Mouse (Mus musculus) midbrain, embryonic 11.5 days (tissue): Measurements from ENCODE around the gene Brdt. TPM values are rescaled to one million over a fixed set of nuclear protein-coding genes. Genes with fewer than 3 reads are reported as not detected.
"Not testable (repeated sequence)": the region's sequence is repeated elsewhere in the genome, so short reads cannot be mapped to it uniquely, and the experiment has no call there.

Source experiments
- ATAC-seq: fragments of 200-750 bp; cut with Nextera tagmentation; 2 replicates; pipeline ENCODE4 v1.8.0; 2017; ENCODE audit warnings: moderate TSS enrichment, moderate library complexity; ENCODE audit not compliant: low FRiP score
- DNase-seq: peaks from one replicate; pipeline ENCODE4 v3.0.0; 2015; ENCODE audit warnings: low spot score; ENCODE audit errors: missing footprints
- H3K27ac ChIP-seq: fragments of 300-500 bp; sonication (generic); 2 replicates; pipeline ENCODE4 v1.5.1; 2014; ENCODE audit warnings: low read depth, low read length
- H3K27me3 ChIP-seq: fragments of 300-500 bp; sonication (generic); 2 replicates; pipeline ENCODE4 v1.6.1; 2014; ENCODE audit warnings: mild to moderate bottlenecking, low read length, moderate library complexity, mixed read lengths; ENCODE audit not compliant: control insufficient read depth, insufficient read depth
- H3K36me3 ChIP-seq: fragments of 300-500 bp; sonication (generic); 2 replicates; pipeline ENCODE4 v1.6.1; 2014; ENCODE audit warnings: mild to moderate bottlenecking, low read length, moderate library complexity, mixed read lengths; ENCODE audit not compliant: control insufficient read depth, insufficient read depth
- H3K4me1 ChIP-seq: fragments of 300-500 bp; sonication (generic); 2 replicates; pipeline ENCODE4 v1.6.1; 2014; ENCODE audit warnings: low read length; ENCODE audit not compliant: control insufficient read depth, insufficient read depth
- H3K4me2 ChIP-seq: fragments of 300-500 bp; sonication (generic); 2 replicates; pipeline ENCODE4 v1.6.1; 2014; ENCODE audit warnings: mild to moderate bottlenecking, moderate library complexity
- H3K4me3 ChIP-seq: fragments of 300-500 bp; sonication (generic); 2 replicates; pipeline ENCODE4 v1.5.1; 2014; ENCODE audit warnings: low read depth, low read length
- H3K9ac ChIP-seq: fragments of 300-500 bp; sonication (generic); 2 replicates; pipeline ENCODE4 v1.6.1; 2014; ENCODE audit warnings: low read length
- H3K9me3 ChIP-seq: fragments of 300-500 bp; sonication (generic); 2 replicates; pipeline ENCODE4 v1.6.1; 2016; ENCODE audit warnings: low read length; ENCODE audit not compliant: control insufficient read depth
- WGBS: fragments of 180-500 bp; shearing (Covaris S2); extraction: QIAGEN DNeasy Blood & Tissue Kit; methylation state at CpG from one replicate; pipeline ENCODE4 v1.1.7; 2014; 5-methylcytosine and 5-hydroxymethylcytosine counted together
- polyA plus RNA-seq: library from polyadenylated mRNA; unstranded; fragments of >200 nt; fragmentation: Nextera tagmentation; extraction: Ambion mirVana; gene quantifications from 2 replicates; pipeline ENCODE4 v1.2.1, GENCODE M21; 2014

Gene Brdt
- polyA plus RNA-seq, 1 experiment from 2014 or later: 2.4 TPM

GRCm38 (mm10) chr5:107359395-107360053 is 28.6 kb downstream of the Brdt start:
- H3K27me3 ChIP-seq: no peaks in the 10 kb centered on the region
- peak overlapping the region; percentile 58 for H3K4me2 ChIP-seq
- ATAC-seq (peak; percentile 99), DNase-seq (peak; percentile 98)
- no peak overlapping the region; the same call in 1 of the 2 replicates for H3K27ac ChIP-seq
- peak overlapping the region; percentile 60 for H3K9ac ChIP-seq
- H3K4me3 ChIP-seq: peak overlapping the region; percentile 54
- peaks cover 2% of the 10 kb centered on the region; the same call in 1 of the 2 replicates for H3K4me1 ChIP-seq
- H3K9me3 ChIP-seq: no peaks in the 10 kb centered on the region
- H3K36me3 ChIP-seq: no peaks in the 10 kb centered on the region
- under 1% methylated on average over 40 of the region's 40 CpGs for WGBS

GRCm38 (mm10) chr5:107360054-107360730 is 29.2 kb downstream of the Brdt start:
- Histone ChIP-seq H3K27me3 (no peaks in the 10 kb centered on the region), H3K36me3 (no peaks in the 10 kb centered on the region), H3K4me1 (peaks cover 2% of the 10 kb centered on the region; the same call in 1 of the 2 replicates), H3K4me3 (peak overlapping the region; percentile 54), H3K4me2 (peak overlapping the region; percentile 58), H3K9me3 (no peaks in the 10 kb centered on the region), H3K27ac (no peak overlapping the region; the same call in 1 of the 2 replicates), H3K9ac (peak overlapping the region; percentile 60)
- 20% methylated on average over 9 of the region's 9 CpGs for WGBS
- DNase-seq (peak; percentile 90), ATAC-seq (no peak; the same call in 1 of the 2 replicates)

GRCm38 (mm10) chr5:107370040-107370439 is 39.1 kb downstream of the Brdt start:
- H3K4me3 ChIP-seq: no peak overlapping the region
- WGBS: 63% methylated on average over 3 of the region's 3 CpGs
- ATAC-seq: no peak
- no peak for DNase-seq
- no peaks in the 10 kb centered on the region for H3K9me3 ChIP-seq
- H3K4me2 ChIP-seq: no peak overlapping the region
- H3K27me3 ChIP-seq: no peaks in the 10 kb centered on the region
- H3K36me3 ChIP-seq: no peaks in the 10 kb centered on the region
- H3K4me1 ChIP-seq: peaks cover 4% of the 10 kb centered on the region; the same call in 1 of the 2 replicates
- no peak overlapping the region for H3K9ac ChIP-seq
- H3K27ac ChIP-seq: no peak overlapping the region

DNA sequence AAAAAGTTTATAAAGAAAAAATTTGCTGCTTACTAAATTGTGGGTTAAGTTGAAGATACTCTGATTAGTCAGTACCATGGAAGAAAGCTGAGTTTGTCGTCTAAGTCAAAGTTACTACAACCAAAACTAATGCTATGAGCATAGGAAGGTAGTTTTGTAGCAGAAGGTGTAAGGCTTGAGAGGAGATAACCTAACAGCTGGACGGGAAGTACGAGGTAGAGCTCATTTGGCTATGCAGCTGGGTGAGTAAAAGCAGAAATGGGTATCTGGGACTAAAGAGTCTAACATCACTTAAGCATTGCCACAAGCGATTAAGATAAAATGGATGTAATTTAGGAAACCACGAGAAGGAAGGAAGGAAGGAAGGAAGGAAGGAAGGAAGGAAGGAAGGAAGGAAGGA is 40.4 kb downstream of the Brdt start:
- no peak for DNase-seq
- H3K4me1 ChIP-seq: peaks cover 4% of the 10 kb centered on the region; the same call in 1 of the 2 replicates
- H3K4me3 ChIP-seq: no peak overlapping the region
- H3K9ac ChIP-seq: no peak overlapping the region
- H3K27me3 ChIP-seq: no peaks in the 10 kb centered on the region
- 85% methylated on average over 5 of the region's 5 CpGs for WGBS
- H3K27ac ChIP-seq: no peak overlapping the region
- ATAC-seq: no peak
- no peaks in the 10 kb centered on the region for H3K36me3 ChIP-seq
- H3K4me2 ChIP-seq: no peak overlapping the region
- no peaks in the 10 kb centered on the region for H3K9me3 ChIP-seq

GRCm38 (mm10) chr5:107373256-107373655 is 42.3 kb downstream of the Brdt start:
- DNase-seq (no peak), ATAC-seq (no peak)
- Histone ChIP-seq H3K4me1 (peaks cover 4% of the 10 kb centered on the region; the same call in 1 of the 2 replicates), H3K4me2 (no peak overlapping the region), H3K4me3 (no peak overlapping the region), H3K36me3 (no peaks in the 10 kb centered on the region), H3K9me3 (no peaks in the 10 kb centered on the region), H3K27ac (no peak overlapping the region), H3K27me3 (no peaks in the 10 kb centered on the region), H3K9ac (no peak overlapping the region)
- 93% methylated on average over 4 of the region's 4 CpGs for WGBS

DNA sequence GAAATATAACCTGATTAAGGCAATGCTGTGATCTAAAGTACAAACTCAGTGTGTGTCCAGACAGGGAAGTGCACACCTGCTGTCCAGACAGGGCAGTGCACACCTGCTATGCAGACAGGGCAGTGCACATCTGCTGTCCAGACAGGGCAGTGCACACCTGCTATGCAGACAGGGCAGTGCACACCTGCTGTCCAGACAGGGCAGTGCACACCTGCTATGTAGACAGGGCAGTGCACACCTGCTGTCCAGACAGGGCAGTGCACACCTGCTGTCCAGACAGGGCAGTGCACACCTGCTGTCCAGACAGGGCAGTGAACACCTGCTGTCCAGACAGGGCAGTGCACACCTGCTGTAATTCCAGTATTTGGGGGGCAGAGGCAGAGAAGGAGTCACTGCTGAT is 55.5 kb downstream of the Brdt start:
- not testable (repeated sequence) for H3K9ac ChIP-seq, ATAC-seq, H3K4me1 ChIP-seq

DNA sequence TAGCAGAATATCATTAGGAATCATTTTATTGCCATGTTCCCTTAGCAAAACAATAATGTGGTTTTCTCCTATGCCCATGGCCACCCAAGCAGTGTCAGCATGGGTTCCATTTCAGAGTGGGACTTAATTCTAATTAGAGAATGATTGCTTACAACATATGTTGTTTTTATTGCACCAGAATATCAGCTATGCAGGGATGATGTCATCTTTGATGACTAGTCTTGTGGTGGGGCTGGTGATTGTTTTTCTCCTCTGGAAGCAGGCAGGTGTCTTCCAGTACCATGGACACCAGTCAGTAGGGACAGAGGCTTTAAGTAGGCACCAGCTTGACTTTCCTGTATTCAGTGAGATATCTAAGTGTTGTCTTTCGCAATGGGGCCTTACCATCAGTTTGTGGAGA is 56.8 kb downstream of the Brdt start:
- WGBS: 92% methylated on average over 1 of the region's 1 CpGs
- ATAC-seq (no peak), DNase-seq (no peak)
- H3K9me3 ChIP-seq: no peaks in the 10 kb centered on the region
- H3K4me2 ChIP-seq: no peak overlapping the region
- no peaks in the 10 kb centered on the region for H3K27me3 ChIP-seq
- H3K27ac ChIP-seq: no peak overlapping the region
- H3K4me1 ChIP-seq: no peaks in the 10 kb centered on the region
- no peak overlapping the region for H3K4me3 ChIP-seq
- no peak overlapping the region for H3K9ac ChIP-seq
- H3K36me3 ChIP-seq: no peaks in the 10 kb centered on the region

More for the DNA sequence above, 55.5 kb downstream of the Brdt start:
- not testable (repeated sequence) for H3K36me3 ChIP-seq, H3K4me3 ChIP-seq, H3K27me3 ChIP-seq, DNase-seq, H3K4me2 ChIP-seq, H3K27ac ChIP-seq, H3K9me3 ChIP-seq

DNA sequence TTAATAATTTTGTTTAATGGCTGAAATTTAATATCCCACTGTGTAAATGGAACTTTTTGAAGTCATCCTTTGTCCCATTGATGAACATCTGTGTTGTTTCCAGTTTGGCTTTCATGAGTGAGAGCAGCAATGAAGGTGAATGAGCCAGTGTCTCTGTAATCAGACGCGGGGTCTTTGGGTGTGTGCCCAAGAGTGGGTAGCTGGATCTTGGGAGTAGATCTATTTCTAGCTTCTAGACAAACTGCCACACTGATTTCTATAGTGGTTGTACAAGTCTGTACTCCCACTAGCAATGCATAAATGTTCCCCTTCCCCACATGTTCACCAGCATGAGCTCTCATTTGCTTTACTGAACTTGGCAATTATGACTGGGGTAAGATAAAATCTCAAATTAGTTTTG is 58.4 kb downstream of the Brdt start:
- Histone ChIP-seq H3K27ac (no peak overlapping the region), H3K36me3 (no peaks in the 10 kb centered on the region), H3K4me3 (no peak overlapping the region), H3K9ac (no peak overlapping the region), H3K27me3 (no peaks in the 10 kb centered on the region), H3K4me1 (no peaks in the 10 kb centered on the region), H3K9me3 (no peaks in the 10 kb centered on the region), H3K4me2 (no peak overlapping the region)
- ATAC-seq (no peak), DNase-seq (no peak)
- 88% methylated on average over 2 of the region's 2 CpGs for WGBS

DNA sequence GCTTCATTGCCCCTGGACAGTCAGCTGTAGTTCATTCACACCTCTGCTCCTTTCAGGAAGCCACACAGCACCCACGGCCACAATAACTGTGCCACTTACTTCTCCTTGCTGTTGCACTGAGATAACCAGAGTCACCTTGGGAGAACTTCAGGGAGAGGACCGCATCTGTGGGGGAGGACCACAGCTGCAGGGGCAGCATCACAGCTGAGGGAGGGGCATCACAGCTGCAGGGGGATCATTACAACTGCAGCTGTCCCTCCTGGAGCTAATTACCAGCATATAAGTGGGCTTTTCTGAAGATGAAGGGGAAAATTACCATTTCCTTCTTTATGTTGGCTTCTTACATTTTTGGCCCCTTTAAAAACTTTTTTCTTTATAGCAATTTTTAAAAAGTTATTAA is 63.5 kb downstream of the Brdt start:
- H3K4me3 ChIP-seq: no peak overlapping the region
- DNase-seq (no peak), ATAC-seq (no peak)
- no peaks in the 10 kb centered on the region for H3K27me3 ChIP-seq
- H3K4me2 ChIP-seq: no peak overlapping the region
- 76% methylated on average over 2 of the region's 2 CpGs for WGBS
- H3K27ac ChIP-seq: no peak overlapping the region
- H3K36me3 ChIP-seq: no peaks in the 10 kb centered on the region
- H3K4me1 ChIP-seq: no peaks in the 10 kb centered on the region
- no peaks in the 10 kb centered on the region for H3K9me3 ChIP-seq
- H3K9ac ChIP-seq: no peak overlapping the region
